Mouse (Mus musculus) limb, embryonic 11.5 days (tissue): ENCODE measurements around the gene Baz2b. TPM values are rescaled to one million over a fixed set of nuclear protein-coding genes. Genes with fewer than 3 reads are reported as not detected.

Experiments used
- ATAC-seq: fragments of 200-750 bp; cut with Nextera tagmentation; 2 replicates; pipeline ENCODE4 v1.8.0; 2017; ENCODE audit warnings: low read depth; ENCODE audit not compliant: insufficient number of reproducible peaks, low FRiP score, low TSS enrichment
- DNase-seq: peaks from one replicate; pipeline ENCODE4 v3.0.0-alpha.2; 2015; ENCODE audit warnings: low spot score
- H3K27ac ChIP-seq: fragments of 300-500 bp; sonication (generic); replicated peaks from 2 replicates; pipeline ENCODE4 v1.5.1; 2014; ENCODE audit warnings: low read depth, mild to moderate bottlenecking, low read length
- H3K27me3 ChIP-seq: fragments of 300-500 bp; sonication (generic); 2 replicates; pipeline ENCODE4 v1.6.1; 2014; ENCODE audit warnings: mild to moderate bottlenecking, low read length, mixed read lengths; ENCODE audit not compliant: control insufficient read depth, insufficient read depth
- H3K36me3 ChIP-seq: fragments of 300-500 bp; sonication (generic); 2 replicates; pipeline ENCODE4 v1.6.1; 2014; ENCODE audit warnings: mild to moderate bottlenecking, low read length, moderate library complexity, mixed read lengths; ENCODE audit not compliant: control insufficient read depth, insufficient read depth
- H3K4me1 ChIP-seq: fragments of 300-500 bp; sonication (generic); 2 replicates; pipeline ENCODE4 v1.6.1; 2014; ENCODE audit warnings: low read length, mixed read lengths; ENCODE audit not compliant: control insufficient read depth, insufficient read depth
- H3K4me2 ChIP-seq: fragments of 300-500 bp; sonication (generic); 2 replicates; pipeline ENCODE4 v1.6.1; 2014; ENCODE audit warnings: low read depth, mild to moderate bottlenecking, moderate library complexity; ENCODE audit not compliant: severe bottlenecking
- H3K4me3 ChIP-seq: fragments of 300-500 bp; sonication (generic); 2 replicates; pipeline ENCODE4 v1.5.1; 2014; ENCODE audit warnings: low read depth, low read length
- H3K9ac ChIP-seq: fragments of 300-500 bp; sonication (generic); 2 replicates; pipeline ENCODE4 v1.6.1; 2014; ENCODE audit warnings: mild to moderate bottlenecking, low read length
- H3K9me3 ChIP-seq: fragments of 300-500 bp; sonication (generic); 2 replicates; pipeline ENCODE4 v1.6.1; 2016; ENCODE audit warnings: low read length; ENCODE audit not compliant: control insufficient read depth
- WGBS: fragments of 180-500 bp; shearing (Covaris S2); extraction: QIAGEN DNeasy Blood & Tissue Kit; methylation state at CpG from one replicate; pipeline ENCODE4 v1.1.7; 2014; 5-methylcytosine and 5-hydroxymethylcytosine counted together
- polyA plus RNA-seq: library from polyadenylated mRNA; unstranded; fragments of >200 nt; fragmentation: Nextera tagmentation; extraction: Ambion mirVana; gene quantifications from 2 replicates; pipeline ENCODE4 v1.2.1, GENCODE M21; 2014

The Baz2b gene
- polyA plus RNA-seq, 1 experiment from 2014 or later = 64.2 TPM

DNA sequence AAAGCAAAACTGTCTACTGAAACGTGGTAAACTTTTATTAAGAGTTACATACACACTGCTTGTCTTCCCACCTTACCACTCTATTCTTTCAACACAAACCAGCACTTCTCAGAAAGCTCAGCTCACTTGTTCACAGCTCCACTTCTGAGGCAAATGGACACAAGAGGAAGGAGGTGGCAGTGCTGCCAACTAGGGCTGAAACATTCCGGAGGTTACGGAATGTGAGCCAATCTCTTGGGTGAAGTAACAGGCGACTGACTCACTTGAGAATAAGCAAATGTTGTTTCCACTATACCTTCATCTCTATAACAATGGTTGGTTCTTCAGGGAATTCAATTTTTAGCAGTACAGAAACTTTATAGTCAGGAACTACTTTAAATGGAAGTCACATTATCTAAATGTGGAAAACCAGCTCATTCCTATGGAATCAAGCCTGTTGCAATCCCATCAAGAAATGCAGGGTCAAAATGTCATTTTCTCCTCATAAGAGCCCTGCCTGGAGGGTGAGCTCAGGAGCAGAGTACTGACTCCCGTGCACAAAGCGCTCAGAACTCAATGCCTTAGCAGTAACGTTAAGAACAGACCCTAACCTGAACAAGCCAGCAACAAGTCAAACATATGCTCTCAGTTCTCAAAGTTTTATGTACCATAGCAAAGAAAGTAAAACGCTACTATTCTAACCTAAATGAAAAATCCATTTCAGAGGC, 123.3 kb downstream of the Baz2b start:
- Histone ChIP-seq H3K4me2 (no peak overlapping the region), H3K9ac (no peak overlapping the region), H3K36me3 (no peaks in the 10 kb centered on the region), H3K4me1 (peaks cover 10% of the 10 kb centered on the region; the same call in 1 of the 2 replicates), H3K27me3 (no peaks in the 10 kb centered on the region), H3K4me3 (no peak overlapping the region), H3K27ac (no peak overlapping the region), H3K9me3 (no peaks in the 10 kb centered on the region)
- WGBS = 75% methylated on average over 8 of the region's 8 CpGs
- no peak for DNase-seq
- no peak for ATAC-seq

DNA sequence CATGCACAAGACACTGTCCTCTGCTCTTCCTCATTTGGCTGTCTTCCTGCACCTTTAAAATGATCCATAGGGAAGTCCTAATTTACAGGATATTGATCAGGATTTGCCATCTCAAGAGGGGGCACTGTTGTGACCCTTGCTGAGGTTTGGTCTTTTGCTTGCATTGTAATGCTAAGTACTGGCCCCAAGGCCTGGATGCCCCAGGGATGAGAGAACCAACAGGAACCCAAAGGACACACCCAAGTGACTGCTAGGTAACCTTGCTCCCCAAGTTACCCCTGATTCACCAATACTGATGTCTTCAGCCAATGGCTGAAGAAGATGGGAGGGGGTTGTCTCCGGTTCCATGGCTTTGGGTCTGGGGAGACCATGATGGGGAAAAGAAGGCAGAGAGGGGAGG, 124.8 kb downstream of the Baz2b start:
- Histone ChIP-seq H3K4me2 (no peak overlapping the region), H3K27ac (no peak overlapping the region), H3K9ac (no peak overlapping the region), H3K27me3 (no peaks in the 10 kb centered on the region), H3K4me3 (no peak overlapping the region), H3K4me1 (peaks cover 9% of the 10 kb centered on the region; the same call in 1 of the 2 replicates), H3K36me3 (no peaks in the 10 kb centered on the region), H3K9me3 (no peaks in the 10 kb centered on the region)
- ATAC-seq = no peak
- DNase-seq = no peak
- WGBS = 86% methylated on average over 1 of the region's 1 CpGs

- Histone ChIP-seq H3K4me1 (peaks cover 10% of the 10 kb centered on the region; the same call in 1 of the 2 replicates), H3K4me3 (no peak overlapping the region), H3K27me3 (no peaks in the 10 kb centered on the region), H3K9ac (no peak overlapping the region), H3K36me3 (no peaks in the 10 kb centered on the region), H3K9me3 (no peaks in the 10 kb centered on the region), H3K4me2 (no peak overlapping the region), H3K27ac (no peak overlapping the region)
- ATAC-seq (no peak), DNase-seq (no peak)
- WGBS = 50% methylated on average over 7 of the region's 7 CpGs
Observed at GRCm38 (mm10) chr2:60082984-60083636, 126.5 kb downstream of the Baz2b start.

DNA sequence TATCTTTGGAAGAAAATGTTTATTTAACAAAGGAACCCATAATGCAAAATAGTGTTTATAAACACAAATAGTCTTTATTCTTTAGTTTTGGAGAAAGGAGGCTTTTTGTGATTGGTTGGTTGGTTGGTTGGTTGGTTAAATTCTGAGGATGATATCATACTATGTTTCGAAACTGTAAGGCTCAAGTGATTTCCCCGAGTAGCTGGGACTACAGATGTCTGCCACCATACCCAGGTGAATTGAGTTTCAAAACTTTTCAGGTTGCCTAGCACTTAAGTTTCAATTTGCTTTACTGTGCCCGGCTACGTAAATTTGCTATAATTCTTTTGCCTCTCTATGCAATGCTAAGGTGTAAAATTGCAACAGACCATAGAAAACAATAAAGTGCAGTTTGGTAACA, 127.4 kb downstream of the Baz2b start:
- Histone ChIP-seq H3K4me3 (no peak overlapping the region), H3K27ac (no peak overlapping the region)

GRCm38 (mm10) chr2:60080831-60081230, 128.8 kb downstream of the Baz2b start:
- no peak for DNase-seq

More for the DNA sequence above, 127.4 kb downstream of the Baz2b start:
- Histone ChIP-seq H3K36me3 (no peaks in the 10 kb centered on the region), H3K9ac (no peak overlapping the region), H3K4me2 (no peak overlapping the region), H3K27me3 (no peaks in the 10 kb centered on the region), H3K4me1 (peaks cover 11% of the 10 kb centered on the region; the same call in 1 of the 2 replicates), H3K9me3 (no peaks in the 10 kb centered on the region)
- no peak for ATAC-seq
- DNase-seq = no peak
- 91% methylated on average over 4 of the region's 4 CpGs for WGBS

DNA sequence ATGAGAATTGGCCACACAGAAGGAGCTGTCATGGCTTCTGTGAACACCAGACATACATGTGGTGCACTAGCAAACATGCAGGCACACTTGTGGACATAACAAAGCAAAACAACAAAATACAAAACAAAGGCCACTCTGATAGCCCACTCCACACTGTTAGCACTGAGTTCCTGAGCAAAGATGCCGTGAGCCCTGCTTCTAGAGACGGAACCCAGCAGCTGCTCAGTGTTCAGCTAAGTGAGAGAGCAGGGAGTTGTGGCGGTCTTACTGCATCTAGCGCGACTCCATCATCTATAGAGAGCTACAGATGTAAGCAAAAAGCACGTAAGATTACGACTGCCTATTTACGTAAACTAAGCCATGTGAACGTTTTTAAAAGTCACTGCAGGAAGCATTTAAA, 132.0 kb downstream of the Baz2b start:
- H3K9ac ChIP-seq = no peak overlapping the region
- WGBS = 75% methylated on average over 9 of the region's 9 CpGs
- H3K36me3 ChIP-seq = no peaks in the 10 kb centered on the region
- H3K4me2 ChIP-seq = no peak overlapping the region
- H3K27me3 ChIP-seq = no peaks in the 10 kb centered on the region
- H3K27ac ChIP-seq = no peak overlapping the region
- ATAC-seq = no peak
- no peak overlapping the region for H3K4me3 ChIP-seq
- H3K9me3 ChIP-seq = no peaks in the 10 kb centered on the region
- 0 out of 2 replicates have a peak, but pooled peaks cover 4% of the 10 kb centered on the region for H3K4me1 ChIP-seq
- no peak for DNase-seq

More at GRCm38 (mm10) chr2:60080831-60081230, 128.8 kb downstream of the Baz2b start:
- Histone ChIP-seq H3K9me3 (no peaks in the 10 kb centered on the region), H3K4me3 (no peak overlapping the region), H3K27me3 (no peaks in the 10 kb centered on the region), H3K4me2 (no peak overlapping the region), H3K36me3 (no peaks in the 10 kb centered on the region), H3K4me1 (peaks cover 11% of the 10 kb centered on the region; the same call in 1 of the 2 replicates), H3K9ac (no peak overlapping the region), H3K27ac (no peak overlapping the region)
- WGBS = 40% methylated on average over 4 of the region's 4 CpGs
- no peak for ATAC-seq

DNA sequence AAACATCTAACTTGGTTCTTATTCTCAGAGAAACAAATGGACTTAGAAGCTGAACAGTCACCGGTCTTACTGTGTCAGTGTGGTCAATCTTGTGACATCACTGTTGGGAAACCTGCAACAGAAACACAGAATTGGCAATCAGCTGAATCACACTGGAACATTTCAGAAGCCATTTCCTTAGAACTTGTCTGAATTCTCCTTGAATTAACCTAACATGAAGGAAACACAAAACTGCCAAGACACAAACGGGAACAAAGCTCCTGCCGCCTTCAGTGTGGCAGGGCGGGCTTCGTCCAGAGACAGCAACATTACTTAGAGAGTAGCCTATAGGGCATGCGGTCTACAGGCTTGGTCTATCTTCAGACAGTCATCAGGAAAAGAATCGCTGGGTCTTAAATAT, 132.8 kb downstream of the Baz2b start:
- H3K9ac ChIP-seq = no peak overlapping the region
- no peaks in the 10 kb centered on the region for H3K36me3 ChIP-seq
- no peak overlapping the region for H3K27ac ChIP-seq
- ATAC-seq = no peak
- H3K27me3 ChIP-seq = no peaks in the 10 kb centered on the region
- no peak overlapping the region for H3K4me3 ChIP-seq
- 0 out of 2 replicates have a peak, but pooled peaks cover 4% of the 10 kb centered on the region for H3K4me1 ChIP-seq
- no peak for DNase-seq
- no peaks in the 10 kb centered on the region for H3K9me3 ChIP-seq
- whole genome bisulfite sequencing = 84% methylated on average over 7 of the region's 7 CpGs
- H3K4me2 ChIP-seq = no peak overlapping the region

GRCm38 (mm10) chr2:60076025-60076424, 133.6 kb downstream of the Baz2b start:
- Histone ChIP-seq H3K4me3 (no peak overlapping the region), H3K27me3 (no peaks in the 10 kb centered on the region), H3K4me2 (no peak overlapping the region), H3K36me3 (no peaks in the 10 kb centered on the region), H3K9me3 (no peaks in the 10 kb centered on the region), H3K27ac (no peak overlapping the region), H3K4me1 (0 out of 2 replicates have a peak, but pooled peaks cover 4% of the 10 kb centered on the region), H3K9ac (no peak overlapping the region)
- DNase-seq = no peak
- ATAC-seq = no peak
- WGBS = 60% methylated on average over 1 of the region's 1 CpGs
